Mouse (Mus musculus) lung, adult 2 months (tissue): ENCODE measurements at regions not wholly inside any gene's neighbourhood (a gene's known extent, or its start where the extent isn't known, plus 50 kb on each side); places are given as distances from the start of the nearest gene placed in this dataset.

Source experiments
- DNase-seq: peaks from one replicate; pipeline ENCODE4 v3.0.0; 2022
- H3K4me1 ChIP-seq: fragments of 200-500 bp; 2 replicates; pipeline ENCODE4 v1.6.1; 2011; ENCODE audit warnings: low read length; ENCODE audit not compliant: control insufficient read depth, insufficient read depth
- H3K4me3 ChIP-seq: fragments of 200-500 bp; replicated peaks from 2 replicates; pipeline ENCODE3; 2011; ENCODE audit warnings: low read depth, mild to moderate bottlenecking, control low read depth, low read length; ENCODE audit errors: extremely low read depth
- CTCF ChIP-seq: fragments of 200-500 bp; IDR thresholded peaks from 2 replicates; pipeline ENCODE4 v1.5.1; 2011; ENCODE audit warnings: mild to moderate bottlenecking, low read length, control low read depth; ENCODE audit not compliant: insufficient read depth
- POLR2A ChIP-seq: fragments of 200-500 bp; IDR thresholded peaks from 2 replicates; pipeline ENCODE4 v1.6.1; 2011; ENCODE audit warnings: low read depth, mild to moderate bottlenecking, control low read depth, low read length, borderline replicate concordance; ENCODE audit errors: extremely low read depth
- WGBS: fragments of 180-500 bp; shearing (Covaris S2); methylation state at CpG from one replicate; pipeline ENCODE4 v1.1.7; 2018; 5-methylcytosine and 5-hydroxymethylcytosine counted together

DNA sequence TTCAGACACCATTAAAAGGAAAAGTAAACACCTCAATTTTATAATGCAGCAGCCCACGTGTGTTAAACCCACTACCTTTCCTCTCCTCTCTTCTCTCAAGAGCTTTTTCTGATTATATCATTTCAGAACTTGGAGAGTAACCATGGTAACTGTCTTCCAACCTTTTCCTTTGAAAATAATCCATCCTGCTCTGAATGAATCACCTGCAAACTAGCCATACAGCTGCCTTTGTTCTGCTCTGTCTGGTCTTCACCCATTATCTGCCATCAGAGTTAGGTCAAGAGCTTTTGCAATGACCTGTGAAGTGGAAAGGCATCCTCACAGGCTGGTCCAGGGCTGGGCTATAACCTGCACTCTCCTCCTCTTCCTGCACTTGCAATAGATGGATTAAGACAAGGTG is 238.7 kb upstream of the Slco3a1 start:
- DNase-seq, result no peak
- Histone ChIP-seq H3K4me3 (no peak overlapping the region), H3K4me1 (no peaks in the 10 kb centered on the region)
- TF ChIP-seq CTCF (no peak), POLR2A (no peak)
- WGBS, result 42% methylated on average over 1 of the region's 1 CpGs

DNA sequence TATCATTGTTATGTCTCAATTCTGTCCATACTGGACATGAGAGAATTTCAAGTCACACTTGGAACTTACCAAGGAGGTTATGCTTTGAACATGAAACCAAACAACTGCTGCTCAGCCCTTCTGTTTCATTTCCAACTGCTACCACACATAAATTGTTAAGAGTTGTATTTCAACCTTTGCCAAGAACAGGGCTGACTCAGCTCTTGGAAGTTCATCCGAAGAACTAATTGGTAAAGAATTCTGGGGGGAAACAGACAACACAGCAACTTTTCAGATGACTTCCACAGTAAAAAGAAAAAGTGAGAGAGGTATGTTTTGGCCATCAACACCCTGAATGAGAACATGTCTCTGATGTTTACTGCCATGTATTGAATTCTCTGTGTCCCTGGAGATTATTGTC is 234.1 kb upstream of the Slco3a1 start:
- H3K4me1 ChIP-seq, result no peaks in the 10 kb centered on the region
- no peak for DNase-seq
- TF ChIP-seq CTCF, result no peak
- no peak for TF ChIP-seq POLR2A
- 69% methylated on average over 1 of the region's 1 CpGs for WGBS
- no peak overlapping the region for H3K4me3 ChIP-seq

DNA sequence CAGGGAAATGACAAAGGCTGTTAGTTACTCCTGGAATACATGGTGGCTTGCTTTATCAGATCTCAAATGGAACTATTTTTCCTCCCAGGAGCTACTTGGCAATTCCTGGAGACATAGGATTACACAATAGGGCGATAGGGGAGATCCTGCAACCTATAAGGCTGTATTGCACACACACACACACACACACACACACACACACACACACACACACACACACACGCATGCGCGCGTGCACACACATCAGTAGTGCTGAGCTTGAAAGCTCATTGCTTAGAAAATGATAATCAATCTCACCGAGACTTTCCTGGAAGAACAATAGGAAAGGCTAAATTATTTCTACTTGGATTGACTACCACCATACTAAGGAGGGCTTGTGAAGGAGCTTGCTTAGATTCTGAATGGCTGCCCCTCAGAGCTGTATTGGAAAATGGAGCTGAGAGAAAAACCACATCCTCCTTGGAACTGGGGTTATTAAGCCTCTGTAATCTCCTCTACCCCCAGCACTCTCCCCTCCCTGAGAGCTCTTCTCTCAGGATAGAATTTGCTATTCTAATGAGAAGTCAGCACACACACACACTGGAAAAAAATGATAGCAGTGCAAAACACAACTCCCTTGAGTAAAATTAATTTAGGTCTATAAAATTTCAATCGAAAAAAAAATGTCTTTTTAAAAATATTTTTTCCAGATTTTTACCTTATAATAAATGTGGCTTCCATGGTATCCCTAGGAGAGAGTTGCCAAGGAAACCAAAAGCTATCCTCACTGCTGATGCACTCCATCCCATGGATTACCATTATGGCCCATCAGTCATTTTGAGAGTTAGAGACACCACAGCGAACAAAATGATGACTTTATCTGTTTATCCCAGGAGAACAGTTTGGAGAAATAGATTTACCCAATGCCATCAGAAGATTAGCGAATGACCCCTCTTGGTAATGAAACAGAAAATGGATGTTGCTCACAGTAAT is 217.1 kb upstream of the Slco3a1 start:
- Histone ChIP-seq H3K4me1 (no peaks in the 10 kb centered on the region), H3K4me3 (no peak overlapping the region)
- WGBS, result 88% methylated on average over 9 of the region's 9 CpGs
- TF ChIP-seq CTCF, result no peak
- TF ChIP-seq POLR2A, result no peak
- DNase-seq, result no peak

- DNase-seq, result no peak
- no peaks in the 10 kb centered on the region for H3K4me1 ChIP-seq
- no peak overlapping the region for H3K4me3 ChIP-seq
- TF ChIP-seq POLR2A, result no peak
- TF ChIP-seq CTCF, result no peak
- WGBS, result 74% methylated on average over 4 of the region's 4 CpGs
These were observed 212.0 kb upstream of the Slco3a1 start for GRCm38 (mm10) chr7:74766550-74766949.

DNA sequence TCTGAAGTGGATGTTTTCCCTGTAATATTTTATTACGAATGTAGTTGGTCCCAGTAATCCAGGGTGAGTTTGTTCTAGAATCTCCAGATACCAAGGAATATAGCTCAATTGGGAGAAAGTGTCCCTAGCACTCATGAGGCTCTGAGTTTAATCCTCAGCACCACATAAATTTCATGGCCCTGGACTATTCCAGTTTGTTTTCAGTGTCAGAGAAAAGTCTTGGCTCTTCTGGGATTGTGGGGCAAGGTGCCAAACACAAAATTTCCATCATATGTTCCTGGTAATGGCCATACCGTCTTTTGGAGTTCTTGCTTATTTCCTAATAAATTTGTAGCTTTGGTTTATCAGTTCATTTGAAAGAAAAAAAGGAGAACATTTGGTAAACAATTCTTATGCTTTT is 202.9 kb upstream of the Slco3a1 start:
- DNase-seq, result no peak
- Histone ChIP-seq H3K4me3 (no peak overlapping the region), H3K4me1 (no peaks in the 10 kb centered on the region)
- no peak for TF ChIP-seq POLR2A
- no peak for TF ChIP-seq CTCF
- WGBS, result 60% methylated on average over 2 of the region's 2 CpGs

DNA sequence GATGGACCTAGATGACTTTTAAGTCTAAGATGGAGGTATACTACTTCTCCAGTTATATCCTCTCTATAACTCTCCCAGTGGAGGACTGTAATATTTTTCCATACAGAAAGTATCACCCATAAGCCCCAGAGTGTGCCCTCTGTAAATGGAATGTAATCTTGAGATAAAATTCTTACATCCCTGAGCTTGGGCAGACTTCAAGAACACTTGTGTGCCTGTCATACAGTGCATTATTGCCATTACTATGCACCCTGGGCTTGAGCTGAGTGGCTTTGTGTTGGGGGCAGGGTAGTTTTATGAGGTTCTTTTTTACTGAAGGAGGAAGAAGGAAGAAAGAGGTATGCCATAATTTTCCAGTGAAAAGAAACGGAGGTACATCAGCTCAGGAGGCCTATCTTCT is 193.1 kb upstream of the Slco3a1 start:
- no peak for DNase-seq

DNA sequence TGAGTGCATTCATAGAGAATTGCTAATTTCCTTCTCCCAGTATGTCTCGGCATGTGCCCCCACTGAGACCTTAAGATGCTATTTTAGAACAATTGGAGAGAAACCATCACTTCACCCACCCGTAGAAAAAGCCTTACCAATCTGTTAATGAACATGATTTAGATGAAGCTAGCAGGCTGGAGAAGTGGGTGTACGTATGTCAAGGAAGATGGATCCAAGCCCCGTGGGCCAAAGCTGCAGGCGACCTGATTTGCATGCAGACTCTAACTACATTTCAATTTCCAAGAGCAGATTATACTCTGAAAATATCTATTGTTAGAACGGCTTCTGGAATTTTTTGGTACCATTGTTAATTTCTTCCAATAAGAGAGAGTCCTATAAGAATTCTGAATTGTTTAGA is 180.4 kb upstream of the Slco3a1 start:
- Histone ChIP-seq H3K4me3 (no peak overlapping the region), H3K4me1 (no peaks in the 10 kb centered on the region)
- WGBS, result 87% methylated on average over 6 of the region's 6 CpGs
- TF ChIP-seq POLR2A (no peak), CTCF (no peak)
- DNase-seq, result no peak

More for the DNA sequence above, 193.1 kb upstream of the Slco3a1 start:
- Histone ChIP-seq H3K4me1 (no peaks in the 10 kb centered on the region), H3K4me3 (no peak overlapping the region)
- no peak for TF ChIP-seq POLR2A
- no peak for TF ChIP-seq CTCF
- WGBS, result 66% methylated on average over 1 of the region's 1 CpGs

GRCm38 (mm10) chr7:74726324-74726991 is 171.9 kb upstream of the Slco3a1 start:
- 25% methylated on average over 8 of the region's 8 CpGs for WGBS
- H3K4me1 ChIP-seq, result peaks cover 5% of the 10 kb centered on the region
- TF ChIP-seq POLR2A, result no peak
- TF ChIP-seq CTCF, result no peak
- DNase-seq, result peak; percentile 7
- no peak overlapping the region for H3K4me3 ChIP-seq

GRCm38 (mm10) chr7:74719321-74719720 is 164.7 kb upstream of the Slco3a1 start:
- no peak for DNase-seq
- Histone ChIP-seq H3K4me1 (no peaks in the 10 kb centered on the region), H3K4me3 (no peak overlapping the region)
- WGBS, result 94% methylated on average over 14 of the region's 14 CpGs
- TF ChIP-seq POLR2A (no peak), CTCF (no peak)
